Mouse (Mus musculus): ENCODE measurements at regions not wholly inside any gene's neighbourhood (a gene's known extent, or its start where the extent isn't known, plus 50 kb on each side); places are given as distances from the start of the nearest gene placed in this dataset.
"Not testable (repeated sequence)": the region's sequence is repeated elsewhere in the genome, so short reads cannot be mapped to it uniquely, and the experiment has no call there.

DNA sequence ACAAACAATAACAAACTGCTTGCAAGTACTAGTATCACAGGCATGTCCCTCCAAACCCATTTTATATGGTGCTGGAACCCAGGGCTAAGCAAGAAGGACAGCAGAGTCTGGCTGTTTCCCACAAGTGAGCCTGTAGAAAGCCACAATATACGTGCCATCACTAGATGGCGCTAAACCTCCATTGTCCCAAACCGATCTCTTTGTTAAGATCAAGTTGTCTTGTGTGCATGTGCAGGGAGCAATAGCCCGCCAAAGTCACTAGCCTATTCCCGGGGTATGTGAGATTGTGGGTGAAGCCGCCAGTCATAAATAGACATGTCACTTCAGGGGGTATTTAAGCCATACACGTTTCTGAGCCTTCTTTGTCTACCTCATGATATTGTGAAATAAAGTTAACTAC is 145.4 kb upstream of the Asap2 start:
- H3K4me3 ChIP-seq (ENCODE audit: low read depth, low read length) = not testable (repeated sequence)

DNA sequence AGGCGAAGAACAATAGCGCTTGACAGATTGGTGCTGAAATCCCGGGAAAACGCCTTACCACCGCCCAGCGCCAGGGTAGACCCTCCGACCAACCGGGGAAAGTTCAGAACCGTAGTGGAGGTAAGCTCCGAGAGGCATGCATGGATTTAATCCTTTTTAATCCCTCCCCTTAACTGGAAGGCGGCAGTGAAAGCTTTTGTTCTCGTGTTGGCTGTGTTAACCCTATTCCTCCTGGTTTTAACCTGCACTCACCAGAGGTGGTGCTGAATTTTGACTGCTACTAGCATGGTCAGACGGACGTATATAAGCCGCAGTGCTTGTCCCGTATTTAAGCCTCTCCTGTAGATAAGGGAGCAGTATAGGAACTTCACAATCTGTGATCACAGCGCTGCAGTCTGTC is 145.0 kb upstream of the Asap2 start:
- no peak overlapping the region for H3K9ac ChIP-seq (replicated peaks)
- ATAC-seq = no peak
- no peak for DNase-seq
- TF ChIP-seq EP300 (IDR thresholded peaks at IDR 0.05; ENCODE audit: low read depth) (no peak), CTCF (IDR thresholded peaks at IDR 0.05; ENCODE audit: low read depth) (no peak)
- WGBS (ENCODE audit: insufficient replicate concordance) = 59% methylated on average over 17 of the region's 17 CpGs
- H3K9me3 ChIP-seq (ENCODE audit: low read length) = no peaks in the 10 kb centered on the region
- no peak overlapping the region for H3K27ac ChIP-seq (ENCODE audit: low read depth)
- no peaks in the 10 kb centered on the region for H3K4me1 ChIP-seq (ENCODE audit: insufficient read depth)
- H3K4me2 ChIP-seq (ENCODE audit: low read depth, low read length) = no peak overlapping the region
- H3K36me3 ChIP-seq (replicated peaks; ENCODE audit: insufficient read depth, low read length) = no peaks in the 10 kb centered on the region
- no peaks in the 10 kb centered on the region for H3K27me3 ChIP-seq (ENCODE audit: insufficient read depth, low read length)
- no peak overlapping the region for H3K4me3 ChIP-seq (ENCODE audit: low read depth, low read length)

More for the DNA sequence above, 145.4 kb upstream of the Asap2 start:
- not testable (repeated sequence) for H3K36me3 ChIP-seq (replicated peaks; ENCODE audit: insufficient read depth, low read length); H3K27me3 ChIP-seq (ENCODE audit: insufficient read depth, low read length); H3K27ac ChIP-seq (ENCODE audit: low read depth); ATAC-seq; H3K4me1 ChIP-seq (ENCODE audit: insufficient read depth); H3K4me2 ChIP-seq (ENCODE audit: low read depth, low read length); H3K9ac ChIP-seq (replicated peaks); H3K9me3 ChIP-seq (ENCODE audit: low read length)
- peak; percentile 56 for TF ChIP-seq CTCF (IDR thresholded peaks at IDR 0.05; ENCODE audit: low read depth)
- WGBS (ENCODE audit: insufficient replicate concordance) = 43% methylated on average over 7 of the region's 7 CpGs
- DNase-seq = peak; percentile 17

DNA sequence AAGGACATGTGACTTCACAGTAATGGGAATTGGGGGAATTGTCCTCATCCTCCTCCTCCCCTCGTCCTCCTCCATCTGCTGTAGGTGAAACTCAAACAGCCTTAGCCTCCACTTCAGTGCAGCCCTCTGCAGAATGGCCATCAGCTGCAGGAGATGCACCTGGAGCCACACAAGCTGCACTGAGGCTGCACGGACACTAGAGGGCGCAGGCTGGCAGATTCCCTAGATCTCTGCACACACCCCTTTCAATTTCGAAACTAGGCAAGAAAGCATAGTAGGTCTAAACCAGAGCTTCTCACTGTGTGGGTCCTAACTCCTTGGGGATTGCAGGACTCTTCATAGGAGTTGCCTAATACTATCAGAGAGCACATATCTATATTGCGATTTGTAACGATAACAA is 106.2 kb upstream of the Asap2 start:
- DNase-seq; H3K27me3 ChIP-seq (ENCODE audit: insufficient read depth, low read length); H3K9me3 ChIP-seq (ENCODE audit: low read length); H3K4me3 ChIP-seq (ENCODE audit: low read depth, low read length); ATAC-seq; H3K4me1 ChIP-seq (ENCODE audit: insufficient read depth); H3K36me3 ChIP-seq (replicated peaks; ENCODE audit: insufficient read depth, low read length); H3K4me2 ChIP-seq (ENCODE audit: low read depth, low read length); H3K9ac ChIP-seq (replicated peaks); H3K27ac ChIP-seq (ENCODE audit: low read depth): not testable (repeated sequence)
- 69% methylated on average over 6 of the region's 6 CpGs for whole genome bisulfite sequencing (ENCODE audit: insufficient replicate concordance)

DNA sequence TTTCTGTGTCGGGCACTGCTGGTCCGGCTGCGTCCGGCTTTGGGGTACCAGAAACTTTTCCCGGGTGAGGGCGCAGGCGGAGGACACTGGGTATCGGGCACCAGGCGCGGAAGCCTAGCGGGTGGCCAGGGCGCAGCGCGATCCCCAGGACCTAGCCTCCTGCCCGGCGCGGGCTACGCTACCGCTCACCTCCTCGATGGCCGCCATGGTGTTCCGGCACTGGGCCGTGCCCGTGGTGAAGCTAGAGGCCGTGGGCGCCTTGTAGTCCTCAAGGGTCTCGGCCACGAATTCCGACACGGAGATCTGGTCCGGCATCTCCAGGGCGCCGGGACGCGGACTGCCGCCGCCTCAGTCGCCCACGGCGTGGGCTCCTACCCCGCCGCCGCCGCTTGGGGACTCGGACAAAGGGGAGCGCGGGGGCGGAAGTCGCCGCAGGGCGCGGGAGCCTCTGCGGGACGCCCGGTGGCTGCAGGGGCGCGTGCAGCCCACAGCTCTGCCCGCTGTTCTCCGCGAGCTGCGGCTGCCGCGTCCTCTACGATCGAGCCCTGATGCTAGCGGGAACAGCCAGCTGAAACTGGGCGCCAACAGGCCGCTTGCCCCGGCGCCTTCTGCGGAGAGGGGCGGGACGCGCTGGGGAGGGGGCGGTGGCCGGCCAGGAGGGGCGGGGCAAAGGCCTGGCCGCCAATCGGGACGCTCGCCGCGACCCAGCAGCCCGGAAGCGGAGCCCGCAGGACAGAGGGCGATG is 69.4 kb upstream of the Asap2 start:
- Histone ChIP-seq H3K27ac (ENCODE audit: low read depth) (peak overlapping the region; percentile 65), H3K4me3 (ENCODE audit: low read depth, low read length) (peak overlapping the region; percentile 68), H3K9ac (replicated peaks) (peak overlapping the region; percentile 73), H3K4me2 (ENCODE audit: low read depth, low read length) (peak overlapping the region; percentile 69)
- ATAC-seq = peak; percentile 99
- not testable (repeated sequence) for H3K36me3 ChIP-seq (replicated peaks; ENCODE audit: insufficient read depth, low read length); H3K9me3 ChIP-seq (ENCODE audit: low read length); H3K4me1 ChIP-seq (ENCODE audit: insufficient read depth); H3K27me3 ChIP-seq (ENCODE audit: insufficient read depth, low read length)
- peak; percentile 77 for DNase-seq
- WGBS (ENCODE audit: insufficient replicate concordance) = under 1% methylated on average over 76 of the region's 87 CpGs

GRCm38 (mm10) chr12:20921398-20922023 is 68.7 kb upstream of the Asap2 start:
- H3K4me2 ChIP-seq (ENCODE audit: low read depth, low read length) = peak overlapping the region; percentile 69
- DNase-seq; H3K4me1 ChIP-seq (ENCODE audit: insufficient read depth); H3K9ac ChIP-seq (replicated peaks); H3K27me3 ChIP-seq (ENCODE audit: insufficient read depth, low read length); H3K9me3 ChIP-seq (ENCODE audit: low read length); ATAC-seq; H3K36me3 ChIP-seq (replicated peaks; ENCODE audit: insufficient read depth, low read length): not testable (repeated sequence)
- peak overlapping the region; percentile 68 for H3K4me3 ChIP-seq (ENCODE audit: low read depth, low read length)
- H3K27ac ChIP-seq (ENCODE audit: low read depth) = peak overlapping the region; percentile 65; the same call in 1 of the 2 replicates
- WGBS (ENCODE audit: insufficient replicate concordance) = 15% methylated on average over 12 of the region's 15 CpGs

- not testable (repeated sequence) for H3K4me3 ChIP-seq (ENCODE audit: low read depth, low read length); H3K9ac ChIP-seq (replicated peaks); H3K36me3 ChIP-seq (replicated peaks; ENCODE audit: insufficient read depth, low read length); ATAC-seq; H3K9me3 ChIP-seq (ENCODE audit: low read length); H3K4me1 ChIP-seq (ENCODE audit: insufficient read depth); H3K27ac ChIP-seq (ENCODE audit: low read depth); H3K4me2 ChIP-seq (ENCODE audit: low read depth, low read length); H3K27me3 ChIP-seq (ENCODE audit: insufficient read depth, low read length)
- DNase-seq = peak; percentile 62
- WGBS (ENCODE audit: insufficient replicate concordance) = 39% methylated on average over 3 of the region's 3 CpGs
- peak; percentile 73 for TF ChIP-seq CTCF (IDR thresholded peaks at IDR 0.05; ENCODE audit: low read depth)
Observed at GRCm38 (mm10) chr12:20928966-20929365, 61.3 kb upstream of the Asap2 start.
